Mouse (Mus musculus): ENCODE measurements at regions not wholly inside any gene's neighbourhood (a gene's known extent, or its start where the extent isn't known, plus 50 kb on each side); places are given as distances from the start of the nearest gene placed in this dataset.

DNA sequence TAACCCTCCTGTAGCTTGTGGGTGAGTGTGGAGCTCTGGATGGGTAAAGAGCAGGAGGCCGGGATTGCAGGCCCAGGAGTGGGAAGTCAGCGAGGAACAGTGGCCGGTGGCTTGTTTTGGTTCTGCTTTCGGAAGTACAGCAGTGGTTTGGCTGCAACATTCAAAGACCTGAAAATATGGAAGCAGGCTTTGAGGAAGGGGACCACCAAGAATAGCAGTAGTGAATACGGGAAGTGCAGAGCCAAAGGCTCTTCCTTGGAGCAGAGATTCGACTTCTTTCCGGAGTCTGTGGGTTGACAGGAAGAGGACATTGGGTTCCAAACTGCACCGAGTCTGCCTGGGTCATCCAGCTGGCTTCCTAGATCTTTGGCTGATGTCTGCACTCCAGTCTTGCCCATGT lies 209.1 kb upstream of the Klf4 start:
- no peak for DNase-seq (ENCODE audit: low spot score in 2 of 2)

GRCm38 (mm10) chr4:55740062-55740461 lies 207.8 kb upstream of the Klf4 start:
- no peak for DNase-seq (ENCODE audit: low spot score in 2 of 2)

DNA sequence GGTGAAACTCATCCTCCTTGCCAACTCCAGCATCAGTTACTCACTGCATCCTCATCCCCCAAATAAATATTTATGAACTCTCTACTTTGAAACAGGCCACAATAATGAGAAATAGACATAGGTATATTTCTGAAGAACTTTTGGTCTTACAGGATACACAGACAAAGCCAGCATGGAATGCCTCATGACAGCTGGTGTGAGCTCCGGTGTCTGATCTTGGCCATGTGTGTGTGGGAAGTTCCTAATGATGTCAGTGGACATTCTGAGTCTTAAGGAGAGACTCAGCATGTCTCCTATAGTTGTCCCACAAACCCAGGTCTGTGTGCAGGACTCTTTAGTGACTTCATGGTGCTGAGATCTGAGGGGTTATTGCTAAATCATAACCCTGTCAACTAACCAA lies 206.4 kb upstream of the Klf4 start:
- no peak for DNase-seq (ENCODE audit: low spot score in 2 of 2)

DNA sequence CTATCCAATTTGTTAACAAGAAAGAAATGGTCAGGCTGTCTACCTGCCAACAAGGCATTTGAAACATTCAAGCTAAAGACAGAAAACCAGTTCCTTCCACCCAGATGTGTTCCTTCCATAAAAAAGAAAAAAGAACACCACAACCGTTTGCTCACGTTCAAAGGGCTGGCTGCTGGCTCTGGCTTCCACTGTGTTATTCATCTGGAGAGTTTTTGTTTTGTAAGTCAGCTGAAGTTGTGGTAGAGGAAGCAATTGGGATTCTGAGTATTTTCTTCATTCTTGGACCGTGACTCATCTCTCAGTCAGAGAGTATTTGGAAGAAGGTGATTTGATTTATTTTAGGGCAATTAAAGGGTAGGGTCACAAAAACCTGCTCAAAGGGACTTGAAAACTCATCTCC lies 203.2 kb upstream of the Klf4 start:
- no peak for DNase-seq (ENCODE audit: low spot score in 2 of 2)

GRCm38 (mm10) chr4:55734331-55734730 lies 202.1 kb upstream of the Klf4 start:
- DNase-seq (ENCODE audit: low spot score in 2 of 2), result no peak

DNA sequence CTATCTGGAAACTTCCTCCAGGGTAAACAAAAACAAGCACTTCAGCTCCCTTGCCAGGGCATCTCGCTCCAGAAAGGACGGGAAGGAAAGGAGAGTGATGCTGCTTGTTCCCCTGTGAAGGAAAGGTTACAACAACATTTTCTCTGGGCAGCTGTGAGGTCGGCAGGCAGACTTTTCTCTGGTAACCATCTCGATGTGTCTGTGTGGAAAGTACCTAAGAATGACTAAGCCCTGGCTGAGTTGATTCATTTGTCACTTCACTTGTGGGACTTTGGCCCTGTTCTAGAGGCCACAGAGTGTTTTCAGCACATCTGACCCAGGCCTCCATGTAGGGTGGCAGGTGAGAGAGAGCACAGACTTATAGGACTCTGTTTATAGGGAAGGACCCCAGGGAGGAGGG lies 201.0 kb upstream of the Klf4 start:
- DNase-seq (ENCODE audit: low spot score in 2 of 2), result no peak

GRCm38 (mm10) chr4:55732006-55732405 lies 199.7 kb upstream of the Klf4 start:
- DNase-seq (ENCODE audit: low spot score in 2 of 2), result no peak

GRCm38 (mm10) chr4:55730266-55730665 lies 198.0 kb upstream of the Klf4 start:
- DNase-seq (ENCODE audit: low spot score in 2 of 2), result no peak

- DNase-seq (ENCODE audit: low spot score in 2 of 2), result no peak
Measured at GRCm38 (mm10) chr4:55727178-55727577, 194.9 kb upstream of the Klf4 start.

GRCm38 (mm10) chr4:55726081-55726480 lies 193.8 kb upstream of the Klf4 start:
- DNase-seq (ENCODE audit: low spot score in 2 of 2), result no peak

DNA sequence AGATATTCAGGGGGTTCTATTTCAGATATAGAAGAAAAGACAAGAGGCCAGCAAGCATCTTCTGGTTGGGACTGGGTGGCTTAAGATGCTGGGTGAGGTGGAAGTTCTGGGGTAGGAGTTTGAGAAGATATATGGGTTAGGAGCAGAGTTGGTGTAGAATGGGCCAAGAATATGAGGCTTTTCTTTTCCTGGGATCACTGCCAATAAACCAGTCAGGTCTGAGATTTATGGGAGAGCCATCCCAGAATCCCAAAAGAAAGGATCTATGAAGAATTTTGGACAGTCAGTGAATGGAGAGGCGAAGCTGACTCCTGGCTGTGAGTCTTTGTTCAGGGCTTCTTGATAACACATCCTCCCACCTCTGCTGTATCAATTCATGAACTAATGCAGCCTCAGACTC lies 192.0 kb upstream of the Klf4 start:
- DNase-seq (ENCODE audit: low spot score in 2 of 2), result no peak

- no peak for DNase-seq (ENCODE audit: low spot score in 2 of 2)
Measured at GRCm38 (mm10) chr4:55723124-55723523, 190.9 kb upstream of the Klf4 start.

DNA sequence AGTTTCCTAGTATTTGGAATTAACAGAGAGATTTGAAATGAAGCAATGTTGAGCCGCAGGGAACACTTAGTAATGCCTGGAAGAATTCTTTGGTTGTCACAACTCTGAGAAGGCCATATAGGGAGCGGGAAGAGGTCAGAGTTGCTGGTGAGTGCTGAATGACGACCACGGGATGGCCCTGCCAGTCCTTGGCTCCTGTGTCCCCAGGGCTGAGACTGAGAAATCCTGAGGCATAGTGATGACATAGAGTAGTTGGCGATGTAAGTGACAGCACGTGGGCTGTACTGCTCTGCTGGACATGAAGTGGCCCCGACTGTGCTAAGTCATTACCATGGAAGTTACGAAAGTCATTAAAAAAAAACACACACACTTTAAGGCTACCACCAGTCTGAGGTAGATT lies 190.1 kb upstream of the Klf4 start:
- DNase-seq (ENCODE audit: low spot score in 2 of 2), result no peak

DNA sequence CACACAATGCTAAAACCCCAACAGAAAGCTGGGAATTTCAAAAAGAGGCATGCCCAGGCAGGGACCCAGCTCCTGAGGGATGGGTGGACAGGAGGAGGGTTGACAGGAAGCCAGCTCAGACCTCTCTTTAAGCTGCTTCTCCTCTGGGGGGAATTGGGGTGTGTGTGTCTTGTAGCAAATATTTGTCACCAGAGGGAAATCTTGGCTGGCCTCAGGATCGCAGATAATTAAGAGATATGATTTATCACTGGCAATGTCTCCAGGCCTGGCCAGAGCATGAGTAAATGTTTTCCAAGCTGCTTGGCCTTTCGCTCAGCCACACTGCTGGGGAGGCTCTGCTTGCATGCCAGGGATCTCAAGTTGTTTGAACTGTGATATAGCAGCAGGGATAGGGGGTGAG lies 189.6 kb upstream of the Klf4 start:
- DNase-seq (ENCODE audit: low spot score in 2 of 2), result no peak

GRCm38 (mm10) chr4:55718438-55718837 lies 186.2 kb upstream of the Klf4 start:
- DNase-seq (ENCODE audit: low spot score in 2 of 2), result no peak

GRCm38 (mm10) chr4:55716161-55716651 lies 183.9 kb upstream of the Klf4 start:
- DNase-seq (ENCODE audit: low spot score in 2 of 2), result no peak

- DNase-seq (ENCODE audit: low spot score in 2 of 2), result no peak
Measured at GRCm38 (mm10) chr4:55711500-55712341, 179.5 kb upstream of the Klf4 start.

GRCm38 (mm10) chr4:55710476-55710875 lies 178.2 kb upstream of the Klf4 start:
- DNase-seq (ENCODE audit: low spot score in 2 of 2), result no peak

- no peak for DNase-seq (ENCODE audit: low spot score in 2 of 2)
Measured at GRCm38 (mm10) chr4:55708808-55709207, 176.5 kb upstream of the Klf4 start.

DNA sequence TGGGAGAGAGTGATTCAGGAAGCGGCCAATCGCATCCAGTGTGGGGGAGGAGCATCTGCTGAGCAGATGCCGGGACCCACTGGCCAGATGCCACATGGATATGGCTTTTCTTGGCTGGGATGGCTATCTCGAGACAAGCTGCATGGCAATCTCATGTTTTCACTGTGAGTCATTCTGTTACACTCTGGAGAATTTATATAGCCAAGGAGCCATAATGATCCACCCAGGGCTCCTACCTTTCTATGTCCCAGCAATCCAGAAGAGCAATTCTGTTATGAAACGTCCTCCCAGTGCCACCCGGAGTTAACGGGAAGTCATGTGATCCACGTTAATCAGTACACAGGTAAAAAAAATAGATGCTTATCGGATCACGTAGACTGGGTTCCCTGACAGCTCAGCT lies 175.7 kb upstream of the Klf4 start:
- DNase-seq (ENCODE audit: low spot score in 2 of 2), result no peak

DNA sequence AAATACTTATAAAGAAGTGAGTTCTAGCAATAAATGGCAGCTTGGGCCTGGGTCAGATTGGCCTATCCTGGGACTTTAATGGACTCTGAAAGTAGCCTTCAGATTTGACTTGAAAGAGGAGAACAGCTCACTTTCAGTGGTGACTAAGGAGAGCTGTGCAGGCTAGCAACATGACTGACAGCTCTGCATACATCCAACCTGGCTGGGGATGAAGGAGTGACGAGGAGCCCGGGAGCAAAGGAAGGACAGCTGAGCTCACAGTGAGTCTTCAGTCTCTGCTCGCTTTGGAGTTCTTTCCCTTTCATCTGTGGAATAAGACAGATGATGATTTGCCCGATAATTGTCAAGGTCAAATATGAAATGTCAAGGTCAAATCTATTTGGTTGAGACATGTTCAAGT lies 172.7 kb upstream of the Klf4 start:
- no peak for DNase-seq (ENCODE audit: low spot score in 2 of 2)

GRCm38 (mm10) chr4:55703346-55703916 lies 171.2 kb upstream of the Klf4 start:
- DNase-seq (ENCODE audit: low spot score in 2 of 2), result no peak

- no peak for DNase-seq (ENCODE audit: low spot score in 2 of 2)
Measured at GRCm38 (mm10) chr4:55701334-55701733, 169.1 kb upstream of the Klf4 start.

Measured in thymus, postnatal 10 days (tissue).